In genomic region chr10:40180011-40180410, GRCm38 (mm10) we compare ENCODE assay signal across 22 mouse cellular contexts. TPM values are rescaled to one million over a fixed set of nuclear protein-coding genes. Genes with fewer than 3 reads are reported as not detected.
DNase-seq lines count a peak whose midpoint lies in the region; ATAC-seq and TF ChIP-seq lines count a peak whose summit lies in the region.
"Had no signal": no experiment of that assay in that cellular context is flagged by ENCODE, and none has a peak within 500 bp of the region (broad histone marks: within the 10 kb centered on the region; RNA-seq: fewer than 3 reads in every experiment).

No protein-coding gene starts in this region.

- H3K9me3 ChIP-seq in lung, postnatal 0 days (ENCODE audit: low read length) = no peaks in the 10 kb centered on the region
- H3K9me3 ChIP-seq: embryonic facial prominence, embryonic 15.5 days; forebrain, embryonic 10.5 days; forebrain, embryonic 15.5 days; heart, embryonic 10.5 days; hindbrain, embryonic 12.5 days had no signal

- intact Hi-C loops in left cerebral cortex, postnatal 14 days (cut with DNase I) = no loop called here

- TF ChIP-seq CTCF in lung, postnatal 0 days (IDR thresholded peaks at IDR 0.05) = no peak

- no peak overlapping the region for H3K9ac ChIP-seq in lung, postnatal 0 days (replicated peaks; ENCODE audit: low read depth)
- H3K9ac ChIP-seq: embryonic facial prominence, embryonic 15.5 days; forebrain, embryonic 15.5 days; hindbrain, embryonic 12.5 days had no signal

- WGBS in lung, postnatal 0 days = 50% methylated on average over 2 of the region's 2 CpGs

- H3K4me3 ChIP-seq in lung, postnatal 0 days (ENCODE audit: low read depth, low read length) = no peak overlapping the region
- H3K4me3 ChIP-seq: embryonic facial prominence, embryonic 15.5 days; erythroblast, embryonic 14.5 days; forebrain, embryonic 10.5 days; forebrain, embryonic 15.5 days; heart, embryonic 10.5 days; hindbrain, embryonic 12.5 days had no signal

- H3K27me3 ChIP-seq in lung, postnatal 0 days (replicated peaks; ENCODE audit: insufficient read depth, low read length) = no peaks in the 10 kb centered on the region
- H3K27me3 ChIP-seq: embryonic facial prominence, embryonic 15.5 days; forebrain, embryonic 15.5 days; hindbrain, embryonic 12.5 days had no signal

- H3K4me1 ChIP-seq in lung, postnatal 0 days (ENCODE audit: insufficient read depth, low read depth, low read length) = 0 out of 2 replicates have a peak, but pooled peaks cover 2% of the 10 kb centered on the region
- H3K4me1 ChIP-seq: embryonic facial prominence, embryonic 15.5 days; forebrain, embryonic 10.5 days; hindbrain, embryonic 12.5 days had no signal

- DNase-seq in lung, postnatal 0 days (ENCODE audit: low spot score) = peak; percentile 73
- DNase-seq in lung, postnatal 14 days = no peak
- peak; percentile 65 for DNase-seq in 416B (ENCODE audit: low read depth)
- no peak for DNase-seq in right cerebral cortex, postnatal 10 days (ENCODE audit: low spot score in 2 of 2)
- no peak for DNase-seq in left cerebral cortex, postnatal 14 days (ENCODE audit: low spot score in 2 of 2)
- DNase-seq in ovary, adult 18-20 months (ENCODE audit: low spot score) = no peak
- DNase-seq: adrenal gland, postnatal 25 days; cerebellum, adult 18-20 months; cerebellum, adult 9-11 months; cerebellum, postnatal 36 days; gastrocnemius, postnatal 36 days; heart, adult 18-20 months; heart, postnatal 10 days; heart, postnatal 4 days had no signal

- TF ChIP-seq EP300 in lung, postnatal 0 days (IDR thresholded peaks at IDR 0.05) = no peak

- no peak overlapping the region for H3K27ac ChIP-seq in lung, postnatal 0 days (ENCODE audit: low read length)
- H3K27ac ChIP-seq: embryonic facial prominence, embryonic 15.5 days; forebrain, embryonic 10.5 days; forebrain, embryonic 15.5 days; heart, embryonic 10.5 days; hindbrain, embryonic 12.5 days had no signal

- no peak overlapping the region for H3K4me2 ChIP-seq in lung, postnatal 0 days (replicated peaks; ENCODE audit: low read depth, low read length)
- H3K4me2 ChIP-seq: embryonic facial prominence, embryonic 15.5 days; forebrain, embryonic 15.5 days; hindbrain, embryonic 12.5 days had no signal

- H3K36me3 ChIP-seq in lung, postnatal 0 days (ENCODE audit: insufficient read depth, low read length) = no peaks in the 10 kb centered on the region
- H3K36me3 ChIP-seq: embryonic facial prominence, embryonic 15.5 days; forebrain, embryonic 10.5 days; forebrain, embryonic 15.5 days; heart, embryonic 10.5 days; hindbrain, embryonic 12.5 days had no signal

- peak; percentile 40 for ATAC-seq in lung, postnatal 0 days
- ATAC-seq in common myeloid progenitor, adult 5-6 weeks (replicated peaks; ENCODE audit: low read depth, poor library complexity, severe bottlenecking) = 0 out of 2 replicates have a peak, but pooled peaks have one; percentile 23
- ATAC-seq: forebrain, embryonic 15.5 days; hindbrain, embryonic 16.5 days had no signal

RNA-seq across cellular contexts. Expression of gene Slc16a10, which starts 38.0 kb away (rescaled TPM):
- polyA plus RNA-seq in lung, postnatal 0 days (2015; fragmentation: Nextera tagmentation; extraction: Ambion mirVana) = 7.3 and 8.7 TPM in 2 replicates
- 21.4 and 23.9 TPM in 2 replicates for total RNA-seq in common myeloid progenitor, adult 5-6 weeks (2017)
- 1 to 10 TPM; 2.7 to 3.9 TPM for total RNA-seq in left cerebral cortex, postnatal 14 days (2021)

Comparison
In these comparisons a context has a peak if more than half of its experiments do, and no peak if none do; other contexts are left out.
1. DNase-seq: peak in lung, postnatal 0 days (single experiment) and 416B (single experiment); none in lung, postnatal 14 days (single experiment), right cerebral cortex, postnatal 10 days (0 of 2), left cerebral cortex, postnatal 14 days (0 of 2) and ovary, adult 18-20 months (single experiment).